Mouse (Mus musculus) MEL (cell line): Measurements from ENCODE around the gene Tapt1. TPM values are rescaled to one million over a fixed set of nuclear protein-coding genes. Genes with fewer than 3 reads are reported as not detected.

Experiments used
- DNase-seq: peaks from one replicate; pipeline ENCODE4 v3.0.0; 2011; ENCODE audit warnings: low read depth, low spot score
- H3K27ac ChIP-seq: 2 replicates; pipeline ENCODE4 v1.5.1; 2012; ENCODE audit warnings: low read depth, mild to moderate bottlenecking, control low read depth, low read length, moderate library complexity; ENCODE audit not compliant: control insufficient read depth
- H3K27me3 ChIP-seq, 2 experiments: fragments of 150-350 bp in 1 of 2; sonication (generic) in 1 of 2; 2 replicates each; pipeline ENCODE4 v1.6.1; 2012; ENCODE audit warnings: low read length in 2 of 2, mild to moderate bottlenecking in 2 of 2, improper control_type of control experiment in 1 of 2, moderate library complexity in 1 of 2; ENCODE audit not compliant: insufficient read depth in 2 of 2, control insufficient read depth in 1 of 2
- H3K36me3 ChIP-seq, 2 experiments: 2 replicates each; pipeline ENCODE4 v1.6.1; 2012 to 2014; ENCODE audit warnings: low read length in 2 of 2, improper control_type of control experiment in 1 of 2, inconsistent platforms in 1 of 2, mild to moderate bottlenecking in 1 of 2; ENCODE audit not compliant: insufficient read depth in 2 of 2, control insufficient read depth in 1 of 2
- H3K4me1 ChIP-seq, 2 experiments: fragments of 150-350 bp in 1 of 2; sonication (generic) in 1 of 2; 2 replicates each; pipeline ENCODE4 v1.6.1; 2012; ENCODE audit warnings: low read length in 2 of 2, improper control_type of control experiment in 1 of 2, mild to moderate bottlenecking in 1 of 2; ENCODE audit not compliant: insufficient read depth in 2 of 2, control insufficient read depth in 1 of 2
- H3K4me3 ChIP-seq, 2 experiments: fragments of 150-350 bp in 1 of 2; sonication (generic) in 1 of 2; 2 replicates each; pipeline ENCODE4 v1.5.1; 2012; ENCODE audit warnings: low read depth in 2 of 2, low read length in 2 of 2, mild to moderate bottlenecking in 2 of 2, moderate library complexity in 2 of 2, control low read depth in 1 of 2, improper control_type of control experiment in 1 of 2; ENCODE audit not compliant: control insufficient read depth in 1 of 2, insufficient read depth in 1 of 2
- H3K79me2 ChIP-seq: 2 replicates; pipeline ENCODE4 v1.6.1; 2012; ENCODE audit warnings: mild to moderate bottlenecking, low read length, moderate library complexity; ENCODE audit not compliant: control insufficient read depth, poor library complexity, insufficient read depth
- H3K9ac ChIP-seq: 2 replicates; pipeline ENCODE4 v1.6.1; 2012; ENCODE audit warnings: low read depth, mild to moderate bottlenecking, control low read depth, low read length, moderate library complexity; ENCODE audit not compliant: control insufficient read depth, poor library complexity, severe bottlenecking
- H3K9me3 ChIP-seq: fragments of 150-350 bp; sonication (generic); replicated peaks from 2 replicates; pipeline ENCODE4 v1.6.1; 2012; ENCODE audit warnings: mild to moderate bottlenecking, low read length, improper control_type of control experiment, moderate library complexity; ENCODE audit not compliant: insufficient read depth
- CHD1 ChIP-seq: IDR thresholded peaks from 2 replicates; pipeline ENCODE4 v1.6.1; 2012; ENCODE audit warnings: low read depth, mild to moderate bottlenecking, inconsistent platforms, low read length, improper control_type of control experiment
- CHD2 ChIP-seq: IDR thresholded peaks from 2 replicates; pipeline ENCODE4 v1.6.1; 2011; ENCODE audit warnings: low read length, improper control_type of control experiment
- CTCF ChIP-seq, 3 experiments: IDR thresholded peaks in 2 of 3; conservative IDR thresholded peaks in 1 of 3; 2 replicates each; pipeline ENCODE4 v1.5.1; 2011 to 2012; ENCODE audit warnings: low read length in 3 of 3, low read depth in 2 of 3, mild to moderate bottlenecking in 2 of 3, improper control_type of control experiment in 1 of 3, inconsistent platforms in 1 of 3, mixed read lengths in 1 of 3, moderate library complexity in 1 of 3; ENCODE audit not compliant: control insufficient read depth in 1 of 3, insufficient read depth in 1 of 3, poor library complexity in 1 of 3, severe bottlenecking in 1 of 3
- HCFC1 ChIP-seq: IDR thresholded peaks from 2 replicates; pipeline ENCODE4 v1.6.1; 2012; ENCODE audit warnings: low read depth, mild to moderate bottlenecking, inconsistent platforms, low read length, improper control_type of control experiment, moderate library complexity
- JUND ChIP-seq: IDR thresholded peaks from 2 replicates; pipeline ENCODE4 v1.6.1; 2011; ENCODE audit warnings: low read depth, mild to moderate bottlenecking, improper control_type of control experiment, low read length
- MAFK ChIP-seq: IDR thresholded peaks from 2 replicates; pipeline ENCODE4 v1.6.1; 2011; ENCODE audit warnings: low read depth, mild to moderate bottlenecking, low read length, improper control_type of control experiment, borderline replicate concordance
- MAX ChIP-seq: IDR thresholded peaks from 2 replicates; pipeline ENCODE4 v1.6.1; 2011; ENCODE audit warnings: low read length, improper control_type of control experiment
- MAZ ChIP-seq: IDR thresholded peaks from 2 replicates; pipeline ENCODE4 v1.6.1; 2012; ENCODE audit warnings: low read depth, mild to moderate bottlenecking, inconsistent platforms, low read length, improper control_type of control experiment
- MXI1 ChIP-seq: IDR thresholded peaks from 2 replicates; pipeline ENCODE4 v1.6.1; 2011; ENCODE audit warnings: mild to moderate bottlenecking, low read depth, low read length, improper control_type of control experiment
- MYC ChIP-seq: IDR thresholded peaks from 2 replicates; pipeline ENCODE4 v1.6.1; 2011; ENCODE audit warnings: low read depth, mild to moderate bottlenecking, low read length, improper control_type of control experiment, moderate library complexity
- RCOR1 ChIP-seq: IDR thresholded peaks from 2 replicates; pipeline ENCODE4 v1.6.1; 2012; ENCODE audit warnings: low read depth, mild to moderate bottlenecking, inconsistent platforms, low read length, improper control_type of control experiment
- SMC3 ChIP-seq: IDR thresholded peaks from 2 replicates; pipeline ENCODE4 v1.6.1; 2011; ENCODE audit warnings: low read depth, low read length, improper control_type of control experiment
- ZC3H11A ChIP-seq: IDR thresholded peaks from 2 replicates; pipeline ENCODE4 v1.6.1; 2012; ENCODE audit warnings: low read depth, mild to moderate bottlenecking, inconsistent platforms, low read length, improper control_type of control experiment
- ZKSCAN1 ChIP-seq: IDR thresholded peaks from 2 replicates; pipeline ENCODE4 v1.6.1; 2012; ENCODE audit warnings: low read depth, mild to moderate bottlenecking, inconsistent platforms, low read length, improper control_type of control experiment, moderate library complexity
- ZNF384 ChIP-seq: IDR thresholded peaks from 2 replicates; pipeline ENCODE4 v1.6.1; 2012; ENCODE audit warnings: low read depth, mild to moderate bottlenecking, inconsistent platforms, low read length, improper control_type of control experiment
- polyA plus RNA-seq, 2 experiments: library from polyadenylated mRNA; stranded (reverse) in 1 of 2; unstranded in 1 of 2; fragments of >175 nt in 1 of 2; fragments of >200 nt in 1 of 2; gene quantifications; 2 replicates each; pipeline versions ENCODE4 v1.2.1 to v1.2.4; 2012; ENCODE audit warnings: low replicate concordance in 2 of 2, low read depth in 1 of 2; ENCODE audit not compliant: insufficient read length in 2 of 2, insufficient read depth in 1 of 2, missing spikeins in 1 of 2
- total RNA-seq: library from RNA; depleted of rRNA; stranded (reverse); fragments of 300-350 nt; gene quantifications from 2 replicates; pipeline ENCODE4 v1.2.3, GENCODE M21; 2012

Gene Tapt1
- total and polyA plus RNA-seq, 3 experiments = 47.0 to 64.6 TPM; not detected in 1

DNA sequence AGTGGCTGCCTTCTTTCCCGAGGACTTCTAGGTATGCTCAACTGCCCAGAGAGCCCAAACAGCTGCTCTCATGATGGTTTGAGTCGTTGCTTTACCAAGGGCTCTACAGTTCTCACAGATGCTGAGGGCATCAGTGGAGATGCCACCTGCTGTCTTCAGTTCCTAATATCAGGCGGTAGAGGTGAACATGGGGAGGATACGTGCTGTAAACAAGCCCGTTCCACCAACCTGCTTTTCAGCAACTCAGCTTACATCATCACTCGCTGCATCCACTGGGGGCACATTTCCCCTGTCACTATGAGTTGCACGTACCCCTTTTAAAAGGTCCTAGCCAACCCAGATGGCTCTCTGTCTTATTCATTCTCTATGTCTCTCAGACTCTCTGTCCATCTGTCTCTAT, 63.6 kb downstream of the Tapt1 start:
- Histone ChIP-seq H3K36me3 (no peaks in the 10 kb centered on the region), H3K27ac (no peak overlapping the region), H3K4me1 (no peaks in the 10 kb centered on the region), H3K4me3 (no peak overlapping the region), H3K27me3 (0 out of 4 replicates have a peak, but pooled peaks cover 0 to 2% of the 10 kb centered on the region in 2 experiments), H3K9me3 (no peaks in the 10 kb centered on the region), H3K79me2 (no peaks in the 10 kb centered on the region), H3K9ac (no peak overlapping the region)
- DNase-seq = no peak
- TF ChIP-seq MYC = no peak

DNA sequence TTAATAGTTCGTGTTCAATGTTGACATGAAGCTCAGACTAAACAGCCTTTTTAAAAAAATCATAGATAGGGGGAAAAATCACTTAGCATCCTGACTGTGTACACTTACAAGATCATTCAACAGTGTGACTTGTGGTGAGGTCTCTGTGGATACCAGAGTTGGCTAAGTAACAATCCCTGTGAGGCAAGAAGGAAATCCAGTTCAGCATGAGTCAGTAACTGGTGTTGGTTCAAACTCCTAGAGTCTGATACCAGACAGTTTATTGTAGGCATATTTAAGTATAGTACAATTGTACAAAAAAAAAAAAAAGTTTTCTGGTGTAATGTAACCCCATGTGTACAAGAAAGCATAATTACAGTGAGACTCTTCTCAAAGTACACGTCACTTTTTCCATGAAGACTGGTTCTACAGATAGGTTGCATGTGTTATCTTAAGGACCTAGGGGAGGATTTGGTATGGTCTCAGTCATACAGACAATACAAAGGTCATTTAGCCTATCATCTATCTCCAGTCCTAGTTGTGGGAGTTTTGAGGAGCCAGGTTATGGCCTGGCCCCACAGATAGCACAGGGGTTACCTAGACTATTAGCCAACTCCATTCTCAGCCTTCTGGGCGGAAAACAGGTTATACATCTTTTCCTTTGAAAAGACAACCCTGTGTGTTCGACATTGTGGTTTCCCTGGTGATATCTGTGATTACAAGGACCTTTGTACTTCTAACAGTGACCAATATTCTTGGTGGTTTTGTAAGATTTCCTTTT, 66.6 kb downstream of the Tapt1 start:
- Histone ChIP-seq H3K27ac (no peak overlapping the region), H3K79me2 (no peaks in the 10 kb centered on the region), H3K9ac (no peak overlapping the region), H3K36me3 (no peaks in the 10 kb centered on the region), H3K4me1 (no peaks in the 10 kb centered on the region)
- no peak for DNase-seq
- no peak for TF ChIP-seq CTCF (IDR thresholded peaks at IDR 0.05 in 2 of 3, conservative IDR thresholded peaks at IDR 0.05 in 1 of 3; ENCODE audit: control insufficient read depth in 1 of 3, insufficient read depth in 1 of 3, low read depth in 2 of 3, low read length in 3 of 3, poor library complexity in 1 of 3, severe bottlenecking in 1 of 3)
- no peak for TF ChIP-seq ZNF384
- TF ChIP-seq MYC = no peak
- no peak for TF ChIP-seq ZKSCAN1
- TF ChIP-seq JUND = no peak
- TF ChIP-seq CHD2 = no peak
- no peak for TF ChIP-seq CHD1
- TF ChIP-seq RCOR1 = no peak
- TF ChIP-seq SMC3 = no peak
- TF ChIP-seq MAFK = no peak
- no peak for TF ChIP-seq ZC3H11A
- TF ChIP-seq MAZ = no peak
- TF ChIP-seq HCFC1 = no peak
- no peak for TF ChIP-seq MAX
- TF ChIP-seq MXI1 = no peak
- TF ChIP-seq, all 39 proteins: peak for 0
- Histone ChIP-seq H3K27me3 (0 out of 4 replicates have a peak, but pooled peaks cover 0 to 2% of the 10 kb centered on the region in 2 experiments), H3K4me3 (no peak overlapping the region), H3K9me3 (no peaks in the 10 kb centered on the region)
